Mouse (Mus musculus) layer of hippocampus, adult 18-20 months (tissue): ENCODE results near the gene Med13. TPM values are rescaled to one million over a fixed set of nuclear protein-coding genes. Genes with fewer than 3 reads are reported as not detected.

ENCODE experiments used
- DNase-seq, 2 experiments: peaks; one replicate each; pipeline ENCODE4 v3.0.0; 2022; ENCODE audit warnings: low spot score in 2 of 2
- long read RNA-seq: library from polyadenylated mRNA; stranded (forward); transcript quantifications from one replicate; pipeline ENCODE4 v2.0.0, GENCODE M21; 2021
- total RNA-seq, 2 experiments: library from RNA; stranded (reverse); gene quantifications; 2 replicates each; pipeline ENCODE4 v1.2.3; 2021

Gene Med13
- total RNA-seq: 10 to 100 TPM; 52.3 to 52.4 TPM
- long read RNA-seq, full-length matches to known transcripts: 2 of 12 reads
- long read RNA-seq, partial matches to known transcripts: 4 of 12 reads
- long read RNA-seq, other reads (novel, unspliced or antisense): 6 of 12 reads

DNA sequence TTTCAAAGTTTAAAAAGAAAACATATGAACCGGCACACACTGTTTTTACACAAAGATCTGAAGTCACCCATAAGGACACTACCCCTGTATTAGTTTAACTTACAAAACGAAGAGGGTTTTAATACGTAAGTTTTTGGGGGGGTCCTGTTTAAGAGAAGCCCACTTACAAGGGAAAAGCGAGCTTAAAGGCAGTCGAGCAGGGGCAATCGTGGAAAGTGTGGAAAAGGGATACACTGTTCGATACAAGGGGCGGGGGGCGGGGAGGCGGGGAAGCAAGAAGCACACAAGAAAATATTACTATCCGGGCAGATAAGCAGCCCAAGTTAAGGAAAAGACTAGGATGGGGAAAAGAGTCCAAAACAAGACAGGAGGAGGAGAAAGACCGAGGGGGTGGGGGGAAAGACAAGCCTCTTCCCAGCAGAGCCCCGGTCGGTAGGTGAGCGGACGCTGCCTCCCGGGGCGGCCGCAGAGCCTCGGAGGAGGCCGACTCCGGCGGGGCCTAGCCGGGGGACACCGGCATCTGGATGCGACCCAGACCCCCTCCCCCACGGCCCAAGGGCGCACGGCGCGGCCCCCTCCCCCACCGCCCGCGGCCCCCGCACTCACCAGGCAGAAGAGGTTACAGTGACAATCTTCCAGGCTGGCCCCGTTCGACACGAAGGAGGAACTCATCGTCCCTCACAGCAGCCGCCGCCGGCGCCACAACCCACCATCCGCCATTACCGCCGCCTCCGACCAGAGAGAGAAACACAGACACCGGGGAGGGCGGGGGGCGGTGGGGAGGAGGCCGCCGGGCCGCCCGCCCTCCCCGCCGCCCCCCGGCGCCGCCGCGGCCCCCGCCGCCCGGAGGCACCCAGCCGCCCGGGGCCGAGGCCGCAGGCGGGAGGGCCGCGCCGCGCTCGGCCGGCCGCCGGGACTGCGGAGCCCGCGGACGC is at the start of gene Med13:
Gene Med13, minus strand, starts transcription at position 749 of the 935 bp plus-strand sequence.
- peak in 1 of 2 experiments; percentile 43 for DNase-seq

DNA sequence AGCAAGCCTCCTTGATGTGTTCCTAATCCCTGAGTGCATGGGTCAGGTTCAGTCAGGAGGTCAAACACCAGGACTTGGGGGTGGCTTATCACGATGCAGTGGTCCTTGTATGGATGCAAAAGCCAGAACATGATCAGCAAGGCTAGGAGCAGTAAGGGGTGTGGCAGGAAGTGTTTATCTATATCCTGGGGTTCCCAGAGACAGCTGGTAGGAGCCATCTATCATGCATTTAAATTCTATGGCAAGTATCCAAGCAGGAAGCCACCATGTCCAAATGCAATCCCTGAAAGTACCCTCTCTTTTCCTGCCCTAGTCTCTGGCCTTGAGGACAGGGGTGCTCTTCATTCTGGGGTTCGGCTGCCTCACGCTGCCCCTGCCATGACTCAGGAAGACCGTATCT is 47.2 kb upstream of the Med13 start:
- DNase-seq: no peak

DNA sequence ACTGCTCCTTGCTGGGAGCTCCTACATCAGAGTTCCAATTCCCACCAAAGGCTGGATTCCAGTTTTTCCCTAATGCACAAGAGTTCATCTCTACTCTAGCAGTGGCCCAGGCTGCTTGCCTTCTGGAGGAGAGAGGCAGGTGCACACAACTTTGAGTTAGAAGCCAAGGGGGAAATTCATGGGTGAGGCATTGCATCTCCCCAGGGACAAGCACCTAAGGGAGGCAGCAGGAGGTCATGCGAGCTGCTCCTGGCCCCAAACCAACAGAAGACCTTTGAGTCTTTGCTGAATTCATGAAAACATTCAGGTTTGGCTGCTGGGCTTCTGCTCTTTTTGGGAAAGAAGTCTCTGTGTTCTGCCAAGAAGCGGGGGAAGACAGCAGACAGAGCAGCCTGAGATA is 46.4 kb upstream of the Med13 start:
- no peak for DNase-seq

DNA sequence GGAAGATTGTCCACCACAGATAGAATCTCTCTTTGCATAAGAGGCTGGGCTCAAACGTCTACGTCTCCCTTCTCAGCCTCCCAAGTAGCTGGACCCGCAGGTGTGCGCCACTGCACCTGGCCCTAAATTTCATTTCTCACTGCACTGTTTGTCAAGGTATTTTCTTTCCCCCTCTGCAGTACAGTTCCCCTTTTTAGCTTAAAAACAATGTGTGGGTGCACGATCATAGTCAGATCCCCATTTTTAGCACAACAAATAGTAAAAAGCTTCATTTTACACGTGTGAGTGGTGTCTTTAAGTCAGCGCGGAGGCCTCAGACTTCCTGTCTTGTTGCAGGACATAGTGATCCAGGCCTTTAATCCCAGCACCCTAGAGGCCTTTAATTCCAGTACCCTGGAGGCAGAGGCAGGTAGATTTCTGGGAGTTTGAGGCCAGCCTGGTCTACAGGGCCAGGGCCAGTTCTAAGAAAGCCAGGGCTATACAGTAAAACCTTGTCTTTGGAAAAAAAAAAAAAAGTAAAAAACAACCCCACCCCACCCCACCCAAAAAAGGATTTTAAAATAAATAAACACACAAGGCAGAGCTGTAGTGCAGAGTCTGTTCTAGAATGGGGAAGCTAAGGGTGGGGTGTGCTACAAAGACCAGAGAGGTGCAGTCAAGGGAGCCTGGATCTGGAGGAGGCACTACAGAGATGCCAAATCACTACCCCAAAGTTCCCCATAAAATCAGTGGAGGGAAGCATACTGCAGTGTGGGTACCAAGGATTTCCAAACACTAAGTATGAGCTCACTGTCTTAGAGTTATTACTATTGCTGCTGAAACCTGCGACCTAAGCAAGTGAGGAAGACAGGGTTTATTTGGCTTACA is 42.1 kb upstream of the Med13 start:
- no peak for DNase-seq

DNA sequence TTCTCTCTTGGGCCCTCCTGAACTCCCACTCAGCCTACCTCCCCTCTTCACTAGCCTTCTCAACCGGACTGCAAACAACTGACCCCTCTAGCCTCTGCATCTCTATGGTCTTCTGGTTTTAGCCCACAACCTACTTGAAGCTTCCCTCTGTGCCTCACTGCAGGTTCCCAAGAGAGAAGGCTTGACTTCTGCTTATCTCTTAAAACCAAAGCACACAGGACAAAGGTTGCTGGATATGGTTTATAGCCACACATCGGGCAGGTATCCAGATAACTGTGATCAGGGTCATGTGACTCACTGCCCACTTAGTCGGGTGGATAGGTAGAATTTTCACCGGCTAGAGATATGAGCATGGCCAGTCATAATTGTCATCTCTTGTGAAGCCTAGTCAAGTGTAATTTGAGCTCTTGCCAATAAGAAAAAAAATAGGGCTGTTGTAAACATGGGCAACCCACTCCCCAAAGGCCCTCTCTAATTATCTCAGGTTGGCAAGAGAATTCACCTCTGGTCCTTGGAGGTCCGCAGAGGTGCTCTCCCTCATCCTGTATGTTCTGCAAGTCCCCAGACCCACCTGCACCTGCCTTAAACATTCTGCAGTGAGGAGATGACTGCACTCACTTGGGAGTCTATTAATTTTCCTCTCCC is 39.7 kb upstream of the Med13 start:
- DNase-seq: no peak

DNA sequence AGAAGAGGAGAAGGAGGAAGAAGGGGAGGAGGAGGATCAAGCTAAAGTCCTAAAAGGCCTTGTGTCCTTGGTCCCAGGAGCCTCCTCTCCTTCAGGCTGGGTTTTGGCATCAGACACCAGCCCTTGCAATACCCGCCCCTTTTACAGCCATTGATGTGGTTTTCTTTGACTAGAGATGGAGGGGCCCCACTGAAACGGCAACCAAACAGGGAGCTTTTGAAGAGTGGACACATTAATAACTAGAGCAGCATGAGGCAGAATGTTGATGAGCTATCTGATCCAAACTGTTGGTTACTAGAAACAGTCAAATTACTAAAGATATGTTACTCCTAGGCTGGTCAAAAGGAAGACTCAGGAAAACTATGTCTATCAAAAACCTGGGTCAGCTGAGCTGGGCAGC is 39.1 kb upstream of the Med13 start:
- no peak for DNase-seq

DNA sequence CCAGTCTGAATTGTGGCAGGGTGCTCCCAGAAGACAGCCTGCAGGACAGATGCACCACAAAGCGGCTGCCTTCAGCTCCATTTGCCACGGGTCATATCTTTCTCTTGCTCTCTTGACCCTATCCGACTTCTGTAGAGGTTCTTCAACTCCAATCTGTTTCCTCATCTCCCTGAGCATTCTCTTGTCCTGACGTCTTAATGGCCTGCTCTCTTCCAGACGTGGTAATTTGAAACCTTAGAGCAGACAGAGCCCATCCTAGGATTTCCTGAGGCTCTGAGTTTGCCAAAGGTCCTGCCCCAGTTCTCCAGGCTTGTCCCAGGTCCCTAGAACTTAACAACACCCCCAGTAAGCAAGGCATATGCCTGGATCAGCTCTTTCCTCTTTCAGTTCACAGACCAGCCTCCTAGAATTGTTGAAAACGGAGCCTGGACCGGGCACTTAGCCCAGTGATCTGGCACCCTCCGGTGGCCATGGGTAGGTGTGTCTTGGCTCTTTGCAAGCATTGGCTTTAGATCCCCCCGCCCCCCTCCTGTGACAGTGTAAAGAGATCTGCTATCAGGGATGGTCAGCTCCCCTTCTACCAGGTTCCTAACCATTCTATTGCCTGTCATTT is 38.2 kb upstream of the Med13 start:
- DNase-seq: peak in 1 of 2 experiments; percentile 15

DNA sequence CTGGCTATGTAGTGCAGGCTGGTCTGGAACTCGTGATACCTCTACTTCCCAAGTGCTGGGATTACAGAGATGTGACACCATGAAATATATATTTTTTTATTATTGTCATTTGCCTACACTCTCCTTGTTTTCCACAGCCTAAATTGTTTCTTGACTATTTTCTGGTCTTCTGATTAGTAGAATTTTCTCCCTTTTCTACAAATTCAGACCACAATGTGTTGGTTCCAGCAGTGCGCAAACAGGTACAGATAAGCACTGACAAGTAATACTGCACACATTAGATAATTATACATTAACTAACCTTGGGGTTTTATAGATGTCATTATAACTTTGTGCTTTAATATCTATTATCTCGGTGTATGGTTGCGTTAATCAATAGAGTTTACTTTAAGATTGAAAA is 37.7 kb upstream of the Med13 start:
- no peak for DNase-seq

DNA sequence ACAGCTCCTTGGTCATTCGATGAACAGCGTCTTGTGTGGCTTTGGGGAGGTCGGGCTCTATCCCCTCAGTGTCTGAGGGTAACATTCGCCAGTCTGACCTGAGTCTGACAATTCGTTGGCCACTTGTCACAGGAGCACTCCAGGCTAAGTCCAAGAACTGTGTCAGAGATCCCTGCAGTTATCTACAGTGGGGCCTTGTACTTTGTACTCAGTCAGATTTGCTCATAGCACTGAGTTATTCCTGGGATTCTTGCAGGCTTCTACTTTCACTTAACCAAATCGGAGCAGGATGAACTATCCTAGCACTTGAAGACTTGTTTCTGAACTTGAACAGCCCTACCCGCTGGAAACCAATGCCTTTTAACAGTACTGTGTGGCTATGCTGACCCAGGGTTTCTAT is 34.3 kb upstream of the Med13 start:
- no peak for DNase-seq

DNA sequence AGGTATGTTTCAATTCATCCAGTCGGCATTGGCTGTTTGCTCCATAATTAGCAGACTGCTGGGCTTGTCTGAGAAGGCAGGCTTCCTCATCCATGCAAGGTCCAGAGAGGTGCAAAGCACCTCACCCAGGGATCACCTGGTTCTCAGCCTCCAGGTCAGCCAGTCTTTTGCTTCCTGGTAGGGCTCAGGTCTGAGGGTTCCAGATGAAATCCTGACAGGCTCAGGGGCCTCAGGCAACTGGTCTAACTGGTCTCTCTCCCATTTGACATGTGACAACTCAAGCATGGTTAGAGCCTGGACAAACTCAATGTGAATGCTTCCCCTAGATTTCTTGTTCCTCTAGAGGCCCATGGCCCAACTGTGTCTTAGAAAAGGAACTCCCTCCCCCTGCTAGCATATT is 32.9 kb upstream of the Med13 start:
- no peak for DNase-seq

DNA sequence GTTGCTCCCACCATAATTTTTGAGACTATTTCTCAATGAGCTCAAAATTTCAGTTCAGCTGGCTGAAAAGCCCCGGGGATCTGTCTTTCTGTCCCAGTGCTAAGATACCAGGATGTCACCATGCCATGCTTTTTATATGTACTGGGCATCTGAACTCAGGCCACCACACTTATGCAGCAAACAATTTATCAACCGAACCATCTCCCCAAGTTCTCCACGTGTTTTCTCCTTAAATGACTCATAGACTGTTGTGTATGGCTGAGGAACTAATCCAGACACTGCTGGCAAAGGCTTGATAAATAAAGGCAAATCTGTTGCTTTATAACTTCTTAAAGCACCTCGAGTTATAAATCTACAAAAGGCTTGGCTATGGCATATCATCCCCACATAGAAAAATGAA is 32.1 kb upstream of the Med13 start:
- no peak for DNase-seq

DNA sequence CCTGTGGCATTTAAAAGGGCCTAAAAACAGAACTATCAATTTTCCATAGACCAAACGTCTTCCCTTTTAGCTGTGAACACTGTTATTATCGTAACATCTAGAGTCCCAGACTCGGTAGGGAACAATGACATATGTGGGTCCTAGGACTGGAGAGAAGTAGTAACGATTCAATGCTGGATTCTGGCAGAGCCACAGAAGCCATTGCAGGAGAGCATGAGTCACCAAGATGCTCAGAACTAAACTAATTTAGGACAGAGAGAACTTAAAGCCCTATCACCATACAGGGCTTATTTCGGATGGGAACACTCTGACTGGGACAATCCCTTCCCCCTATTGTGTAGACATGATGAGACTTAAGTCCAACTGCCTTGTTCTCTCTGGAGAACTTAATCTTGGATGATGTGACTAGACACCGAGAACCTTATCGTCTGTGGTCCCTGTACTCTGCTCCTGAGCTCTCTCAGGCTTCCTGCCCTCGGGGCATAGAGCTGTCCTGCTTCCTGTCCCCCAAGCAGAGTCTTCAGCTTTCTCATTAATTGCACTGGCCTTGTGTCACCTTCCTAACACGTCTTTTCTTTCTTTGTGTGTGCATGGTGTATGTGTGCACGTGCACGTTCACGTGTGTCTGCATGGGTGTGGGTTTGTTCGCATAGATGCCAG is 31.5 kb upstream of the Med13 start:
- no peak for DNase-seq

DNA sequence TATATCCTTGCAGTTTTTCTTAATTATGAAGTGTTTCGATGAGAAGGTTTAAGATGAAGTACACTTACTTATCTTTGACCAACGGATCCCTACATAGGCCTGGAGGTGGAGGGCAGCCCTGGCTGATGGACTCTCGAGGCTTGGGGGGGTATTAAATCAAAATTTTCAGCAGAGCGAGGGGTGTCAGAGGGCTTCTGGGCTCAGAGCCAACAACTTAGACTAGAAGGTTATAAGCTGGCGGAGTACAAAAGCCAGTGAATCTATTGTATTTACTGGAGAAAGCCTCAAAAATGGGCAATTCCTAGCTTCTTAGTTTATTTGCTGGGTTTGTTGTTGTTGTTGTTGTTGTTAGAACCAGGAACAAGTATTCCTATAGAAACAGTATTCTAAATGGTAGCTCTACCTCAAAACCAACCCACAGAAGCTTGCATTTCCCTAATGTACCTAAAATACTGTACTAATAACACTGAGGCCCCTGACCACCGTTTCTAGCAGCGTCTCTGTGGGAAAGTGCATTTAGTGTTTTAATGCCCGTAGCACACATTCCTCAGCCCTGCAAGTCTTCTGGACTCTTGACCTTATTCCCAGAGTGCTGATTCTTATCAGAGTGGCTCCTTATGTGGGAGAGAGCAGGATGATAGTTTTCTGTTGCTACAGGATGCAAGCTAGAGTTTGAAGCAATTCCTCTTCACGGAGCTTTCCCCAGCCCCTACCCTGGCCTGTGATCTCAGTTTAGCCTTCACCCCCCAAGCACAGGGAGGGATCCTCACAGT is 29.9 kb upstream of the Med13 start:
- no peak for DNase-seq

DNA sequence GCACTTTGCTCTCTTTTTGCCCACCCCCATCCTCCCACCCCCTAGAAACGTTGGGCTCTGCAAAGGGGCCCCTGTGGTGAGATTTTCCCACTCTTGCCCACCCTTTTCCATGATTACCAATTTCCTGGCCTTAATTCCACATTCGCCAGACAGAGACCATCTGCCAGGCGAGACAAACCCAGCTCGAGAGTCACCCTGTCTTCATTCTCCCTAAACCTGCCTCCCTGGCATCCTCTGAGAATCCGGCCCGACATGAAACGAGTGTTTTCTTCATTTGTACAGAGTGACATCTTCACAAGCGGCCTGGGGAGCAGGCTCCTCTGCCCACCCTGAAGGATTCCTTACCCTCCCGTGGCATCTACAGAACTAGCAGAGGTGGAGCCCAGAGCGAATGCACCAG is 29.2 kb upstream of the Med13 start:
- peak in 1 of 2 experiments; percentile 14 for DNase-seq

DNA sequence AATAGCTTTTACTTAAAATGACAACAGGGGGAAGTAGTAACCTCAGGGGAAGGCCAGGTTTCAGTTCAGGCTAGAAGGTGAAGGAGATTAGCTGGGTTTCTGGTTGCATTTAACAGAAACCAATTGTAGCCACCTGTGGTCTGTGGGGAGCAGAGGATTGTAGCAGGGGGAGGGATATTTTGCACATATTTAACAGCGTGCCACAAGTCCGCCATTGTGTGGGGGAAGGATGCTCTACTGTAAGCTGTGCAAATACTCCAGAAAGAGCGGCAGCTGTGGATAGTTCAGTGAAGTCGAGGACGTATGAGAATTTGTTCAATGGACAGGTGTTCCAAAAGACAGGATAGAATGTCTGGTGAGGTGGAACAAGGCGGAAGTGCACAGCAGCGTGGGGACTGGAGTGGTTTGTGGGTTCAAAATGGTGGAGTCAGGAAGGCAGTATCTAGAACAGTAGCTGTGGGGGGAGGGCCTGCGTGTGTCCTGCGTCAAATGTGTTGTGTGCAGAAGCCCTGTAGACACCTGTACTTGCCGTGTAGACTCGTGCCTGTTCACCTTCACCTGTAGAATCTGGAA is 28.4 kb upstream of the Med13 start:
- DNase-seq: no peak

DNA sequence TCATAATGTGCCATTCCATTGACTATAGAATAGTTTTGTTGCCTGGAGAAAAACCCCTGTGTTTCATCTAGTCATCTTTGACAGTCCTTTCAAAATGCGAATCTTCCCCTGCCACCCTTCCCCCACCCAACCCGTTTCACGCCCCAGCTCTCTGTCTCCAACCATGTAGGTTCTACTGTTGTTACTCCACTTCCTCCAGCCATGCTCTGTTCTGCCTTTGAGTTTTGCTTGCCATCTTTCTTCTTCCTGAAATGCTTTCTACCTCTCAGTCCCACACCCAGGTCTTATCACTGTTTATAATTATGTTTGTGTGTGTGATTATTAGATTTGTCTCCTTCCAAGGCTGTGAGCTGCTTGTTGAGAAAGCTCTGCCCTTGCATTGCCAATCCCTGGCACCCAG is 26.7 kb upstream of the Med13 start:
- no peak for DNase-seq

DNA sequence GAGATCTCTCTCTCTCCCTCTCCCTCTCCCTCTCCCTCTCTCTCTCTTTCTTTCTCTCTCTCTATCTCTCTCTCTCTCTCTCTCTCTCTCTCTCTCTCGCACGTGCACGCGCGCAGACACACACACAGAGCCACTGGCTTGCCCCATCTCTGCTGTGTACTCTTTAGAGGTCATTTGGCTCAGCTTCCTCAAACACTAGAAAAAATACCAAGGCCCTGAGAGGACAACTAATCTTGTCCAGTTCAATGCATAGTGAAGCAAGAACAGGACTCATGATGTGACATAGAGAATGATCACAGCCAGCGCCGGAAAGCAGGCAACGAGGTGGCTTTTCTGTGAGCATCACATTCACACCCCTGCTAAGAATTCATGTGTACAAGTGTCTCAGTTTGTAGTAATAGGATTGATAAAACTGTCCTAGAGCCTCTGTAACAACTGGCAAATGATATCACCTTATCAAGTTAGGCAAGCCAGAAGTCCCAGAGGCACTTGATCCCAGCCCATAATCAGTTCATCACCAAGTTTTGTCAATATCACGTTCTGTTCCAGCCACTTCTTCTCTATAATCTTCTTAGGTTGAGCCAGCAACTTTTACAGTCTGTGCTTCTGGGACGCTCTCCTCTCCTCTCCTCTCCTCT is 25.2 kb upstream of the Med13 start:
- DNase-seq: no peak

DNA sequence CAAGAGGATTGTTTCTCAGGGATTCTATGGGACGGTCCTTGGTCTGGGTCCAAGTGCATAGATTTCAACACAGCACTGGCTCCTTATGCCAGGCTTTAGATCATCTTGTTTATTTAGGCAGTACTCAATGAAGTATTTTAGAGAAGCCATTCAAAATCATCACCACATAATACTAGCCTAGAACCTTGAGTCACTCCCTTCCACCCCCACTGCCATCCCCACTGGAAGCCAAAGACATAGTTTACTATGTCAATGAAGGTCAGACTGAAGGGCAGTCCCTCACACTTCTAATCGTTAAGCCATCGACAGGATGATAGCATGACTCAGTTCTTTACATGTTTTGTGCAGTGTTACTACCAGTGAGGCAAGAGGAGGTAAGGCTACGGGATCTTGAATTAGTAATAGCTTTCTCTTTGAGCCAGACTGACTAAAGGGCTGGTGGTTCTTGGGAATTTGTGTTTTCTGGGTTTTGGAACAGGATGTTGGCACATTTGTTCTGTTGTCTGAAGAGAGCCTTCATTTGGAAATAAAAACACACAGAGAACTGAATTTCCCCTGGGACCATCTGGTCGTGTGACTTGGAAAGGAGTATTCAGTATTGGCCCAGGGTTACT is 24.2 kb upstream of the Med13 start:
- DNase-seq: no peak
